Mouse (Mus musculus) liver, embryonic 11.5 days (tissue): ENCODE measurements around the gene Csk. TPM values are rescaled to one million over a fixed set of nuclear protein-coding genes. Genes with fewer than 3 reads are reported as not detected.

Experiments used
- ATAC-seq: fragments of 200-750 bp; cut with Nextera tagmentation; replicated peaks from 2 replicates; pipeline ENCODE4 v1.8.0; 2017; ENCODE audit warnings: moderate number of reproducible peaks, mild to moderate bottlenecking, moderate TSS enrichment, moderate library complexity; ENCODE audit not compliant: low FRiP score
- DNase-seq: peaks from one replicate; pipeline ENCODE4 v3.0.0-alpha.2; 2017; ENCODE audit warnings: low spot score
- H3K27ac ChIP-seq: fragments of 300-500 bp; sonication (generic); 2 replicates; pipeline ENCODE4 v1.5.1; 2014; ENCODE audit warnings: mild to moderate bottlenecking, low read depth, low read length, control low read depth
- H3K27me3 ChIP-seq: fragments of 300-500 bp; sonication (generic); replicated peaks from 2 replicates; pipeline ENCODE4 v1.6.1; 2014; ENCODE audit warnings: low read length, mixed read lengths; ENCODE audit not compliant: control insufficient read depth, insufficient read depth
- H3K36me3 ChIP-seq: fragments of 300-500 bp; sonication (generic); 2 replicates; pipeline ENCODE4 v1.6.1; 2014; ENCODE audit warnings: mild to moderate bottlenecking, low read length, moderate library complexity, mixed read lengths; ENCODE audit not compliant: control insufficient read depth, insufficient read depth
- H3K4me1 ChIP-seq: fragments of 300-500 bp; sonication (generic); replicated peaks from 2 replicates; pipeline ENCODE4 v1.6.1; 2014; ENCODE audit warnings: low read length, mixed read lengths; ENCODE audit not compliant: control insufficient read depth, insufficient read depth
- H3K4me2 ChIP-seq: fragments of 300-500 bp; sonication (generic); 2 replicates; pipeline ENCODE4 v1.6.1; 2014; ENCODE audit warnings: mild to moderate bottlenecking, control low read depth, moderate library complexity
- H3K4me3 ChIP-seq: fragments of 300-500 bp; sonication (generic); 2 replicates; pipeline ENCODE4 v1.5.1; 2014; ENCODE audit warnings: low read depth, low read length, control low read depth
- H3K9ac ChIP-seq: fragments of 300-500 bp; sonication (generic); 2 replicates; pipeline ENCODE4 v1.6.1; 2014; ENCODE audit warnings: low read depth, low read length, control low read depth
- H3K9me3 ChIP-seq: fragments of 300-500 bp; sonication (generic); 2 replicates; pipeline ENCODE4 v1.6.1; 2016; ENCODE audit warnings: low read length, inconsistent platforms, mixed read lengths; ENCODE audit not compliant: control insufficient read depth
- WGBS: fragments of 180-500 bp; shearing (Covaris S2); extraction: QIAGEN DNeasy Blood & Tissue Kit; methylation state at CpG from one replicate; pipeline ENCODE4 v1.1.7; 2014; 5-methylcytosine and 5-hydroxymethylcytosine counted together
- polyA plus RNA-seq: library from polyadenylated mRNA; unstranded; fragments of >200 nt; fragmentation: Nextera tagmentation; extraction: Ambion mirVana; gene quantifications from 2 replicates; pipeline ENCODE4 v1.2.1, GENCODE M21; 2014

Csk gene
- polyA plus RNA-seq, 1 experiment from 2014 or later: 45.2 TPM

DNA sequence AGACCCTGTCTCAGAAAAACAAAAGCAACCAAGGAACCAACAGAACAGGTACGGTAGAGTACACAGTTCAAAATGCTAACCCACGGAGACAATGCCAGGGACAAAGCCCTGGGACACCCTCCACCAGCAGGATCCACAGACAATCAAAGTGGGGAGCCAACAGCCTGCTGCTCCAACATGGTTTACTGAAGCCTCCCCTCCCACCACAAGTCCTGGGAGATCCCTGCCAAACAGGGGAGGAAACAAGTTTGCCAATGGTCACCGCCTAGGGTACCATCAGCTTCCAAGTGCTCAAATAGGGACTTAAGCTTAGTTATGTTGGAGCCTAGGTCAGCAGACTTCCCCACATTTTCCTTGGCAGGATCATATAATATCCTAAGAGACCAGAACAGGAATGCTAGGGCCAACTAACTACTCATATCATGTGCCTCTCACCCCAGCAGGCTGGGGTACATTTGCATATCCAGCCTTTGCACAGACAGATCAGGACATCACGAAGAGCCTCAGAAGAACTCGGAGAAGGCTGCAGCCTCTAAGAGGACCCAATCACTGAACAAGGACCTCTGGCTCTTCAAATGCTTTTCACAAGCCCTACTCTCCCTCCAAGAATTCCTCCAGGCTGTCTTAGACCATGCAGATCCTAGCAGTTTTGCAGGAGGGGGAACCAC, 13.6 kb downstream of the Csk start:
- Histone ChIP-seq H3K9me3 (no peaks in the 10 kb centered on the region), H3K27ac (peak overlapping the region; percentile 87), H3K36me3 (peaks cover 4% of the 10 kb centered on the region; the same call in 1 of the 2 replicates), H3K9ac (peak overlapping the region; percentile 57), H3K4me1 (peaks cover 76% of the 10 kb centered on the region), H3K4me2 (peak overlapping the region; percentile 73), H3K4me3 (peak overlapping the region; percentile 38), H3K27me3 (no peaks in the 10 kb centered on the region)
- DNase-seq (no peak), ATAC-seq (no peak)
- 62% methylated on average over 5 of the region's 5 CpGs for whole genome bisulfite sequencing

- Histone ChIP-seq H3K4me3 (peak overlapping the region; percentile 3), H3K27ac (peak overlapping the region; percentile 87), H3K4me1 (peaks cover 77% of the 10 kb centered on the region), H3K4me2 (peak overlapping the region; percentile 73), H3K36me3 (peaks cover 4% of the 10 kb centered on the region; the same call in 1 of the 2 replicates), H3K27me3 (no peaks in the 10 kb centered on the region), H3K9me3 (no peaks in the 10 kb centered on the region), H3K9ac (peak overlapping the region; percentile 57)
- WGBS: 26% methylated on average over 8 of the region's 8 CpGs
- no peak for DNase-seq
- peak; percentile 83 for ATAC-seq
Observed at GRCm38 (mm10) chr9:57638651-57639459, 14.6 kb downstream of the Csk start.

GRCm38 (mm10) chr9:57637741-57638322, 15.6 kb downstream of the Csk start:
- H3K27ac ChIP-seq: peak overlapping the region; percentile 87; the same call in 1 of the 2 replicates
- 29% methylated on average over 6 of the region's 6 CpGs for WGBS
- ATAC-seq (no peak), DNase-seq (no peak)
- no peaks in the 10 kb centered on the region for H3K9me3 ChIP-seq
- H3K4me3 ChIP-seq: peak overlapping the region; percentile 5; the same call in 1 of the 2 replicates
- H3K36me3 ChIP-seq: peaks cover 4% of the 10 kb centered on the region; the same call in 1 of the 2 replicates
- peaks cover 69% of the 10 kb centered on the region for H3K4me1 ChIP-seq
- H3K4me2 ChIP-seq: peak overlapping the region; percentile 73
- peak overlapping the region; percentile 57 for H3K9ac ChIP-seq
- no peaks in the 10 kb centered on the region for H3K27me3 ChIP-seq

DNA sequence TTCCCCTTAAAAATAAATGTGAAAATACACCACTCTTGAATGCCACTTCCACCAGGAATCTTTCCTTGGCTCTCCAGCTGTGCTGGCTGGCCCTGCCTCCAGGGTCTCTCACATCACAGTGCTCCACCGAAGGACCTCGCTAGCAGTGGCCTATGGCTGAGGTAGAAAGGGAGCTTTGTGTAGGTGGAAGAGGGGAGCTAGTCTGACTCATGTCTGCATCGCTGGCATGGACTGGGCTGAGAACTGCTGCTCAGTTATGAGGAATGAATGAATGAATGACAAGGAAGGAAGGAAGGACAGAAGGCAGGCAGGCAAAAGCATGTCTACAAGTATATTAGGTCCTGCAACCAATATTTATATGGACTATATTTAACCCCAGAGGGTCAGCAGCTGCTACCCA, 16.2 kb downstream of the Csk start:
- Histone ChIP-seq H3K36me3 (peaks cover 4% of the 10 kb centered on the region; the same call in 1 of the 2 replicates), H3K9ac (peak overlapping the region; percentile 48; the same call in 1 of the 2 replicates), H3K4me3 (0 out of 2 replicates have a peak overlapping the region, but pooled peaks have one; percentile 5), H3K4me1 (peaks cover 63% of the 10 kb centered on the region), H3K27me3 (no peaks in the 10 kb centered on the region), H3K27ac (peak overlapping the region; percentile 87; the same call in 1 of the 2 replicates), H3K4me2 (peak overlapping the region; percentile 73), H3K9me3 (no peaks in the 10 kb centered on the region)
- ATAC-seq: no peak
- no peak for DNase-seq
- WGBS: 63% methylated on average over 3 of the region's 3 CpGs

- Histone ChIP-seq H3K27ac (no peak overlapping the region), H3K4me1 (peaks cover 27% of the 10 kb centered on the region), H3K36me3 (peaks cover 30% of the 10 kb centered on the region), H3K4me2 (no peak overlapping the region), H3K9ac (no peak overlapping the region), H3K27me3 (no peaks in the 10 kb centered on the region), H3K9me3 (no peaks in the 10 kb centered on the region), H3K4me3 (no peak overlapping the region)
- DNase-seq (no peak), ATAC-seq (no peak)
- 38% methylated on average over 4 of the region's 4 CpGs for WGBS
Observed at GRCm38 (mm10) chr9:57633481-57634024, 19.9 kb downstream of the Csk start.

DNA sequence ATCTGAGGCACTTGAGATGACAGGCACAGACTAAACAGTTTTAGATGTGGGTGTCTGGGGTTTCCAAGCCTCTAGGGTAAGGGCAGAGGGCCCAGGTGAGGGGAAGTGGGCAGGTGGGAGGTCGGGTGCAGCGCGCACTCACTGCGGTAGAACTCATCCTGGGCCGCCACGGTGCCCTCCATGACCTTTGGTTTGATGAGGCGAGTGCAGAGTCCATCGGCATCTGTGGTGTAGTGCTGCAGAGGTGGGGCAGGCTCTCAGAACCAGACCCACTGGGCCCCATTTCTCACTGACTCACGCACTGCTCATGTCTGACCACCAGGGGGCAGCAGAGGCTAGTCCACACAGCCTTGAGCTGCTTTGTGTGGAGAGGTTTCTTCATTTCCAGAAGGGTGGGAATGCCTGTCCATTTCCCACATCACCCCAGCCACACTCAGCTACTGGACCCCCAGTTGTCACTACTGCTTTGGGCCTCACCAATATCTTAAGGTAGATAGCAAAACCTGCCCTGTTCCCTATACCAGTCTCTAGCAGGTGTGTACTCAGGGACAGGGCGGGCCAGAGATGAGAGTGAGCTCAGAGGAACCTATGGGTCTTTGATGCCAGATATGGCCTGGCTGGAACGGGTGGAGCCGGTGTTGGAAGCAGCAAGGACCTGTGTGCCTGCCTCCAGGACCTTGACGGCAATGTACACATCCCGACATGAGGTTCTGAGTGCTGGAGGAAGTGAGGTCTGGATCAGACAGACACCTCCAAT, 24.1 kb downstream of the Csk start:
- Histone ChIP-seq H3K4me2 (no peak overlapping the region), H3K4me1 (peaks cover 7% of the 10 kb centered on the region), H3K4me3 (no peak overlapping the region), H3K27me3 (no peaks in the 10 kb centered on the region), H3K9ac (no peak overlapping the region), H3K9me3 (no peaks in the 10 kb centered on the region), H3K36me3 (peaks cover 56% of the 10 kb centered on the region), H3K27ac (no peak overlapping the region)
- ATAC-seq (peak; percentile 64), DNase-seq (peak; percentile 82)
- 68% methylated on average over 14 of the region's 14 CpGs for WGBS

DNA sequence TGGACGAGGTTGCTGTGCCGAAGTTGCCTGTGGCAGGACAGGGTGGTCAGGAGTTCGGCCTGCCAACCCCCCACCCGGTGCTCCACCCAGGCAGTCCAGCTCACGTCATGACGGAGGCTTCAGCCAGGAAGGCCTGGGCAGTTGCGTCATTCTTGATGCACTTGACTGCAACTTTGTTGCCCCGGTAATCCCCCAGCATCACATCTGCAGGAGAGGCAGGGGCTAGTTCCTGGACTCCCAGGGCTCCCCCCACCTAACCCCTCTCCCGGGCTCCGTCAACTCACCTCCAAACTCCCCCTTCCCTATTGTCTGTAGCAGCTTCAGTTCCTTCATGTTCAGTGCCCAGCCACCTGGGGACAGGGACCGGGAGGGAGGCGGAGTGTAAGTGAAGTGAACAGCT, 24.7 kb downstream of the Csk start:
- no peak for ATAC-seq
- WGBS: 91% methylated on average over 12 of the region's 12 CpGs
- H3K36me3 ChIP-seq: peaks cover 56% of the 10 kb centered on the region

GRCm38 (mm10) chr9:57627892-57628291, 25.5 kb downstream of the Csk start:
- DNase-seq: no peak
- Histone ChIP-seq H3K27me3 (no peaks in the 10 kb centered on the region), H3K9ac (no peak overlapping the region), H3K9me3 (no peaks in the 10 kb centered on the region), H3K36me3 (peaks cover 56% of the 10 kb centered on the region), H3K27ac (no peak overlapping the region), H3K4me1 (no peaks in the 10 kb centered on the region), H3K4me3 (no peak overlapping the region), H3K4me2 (no peak overlapping the region)
- no peak for ATAC-seq
- WGBS: 91% methylated on average over 11 of the region's 11 CpGs

More for the DNA sequence above, 24.7 kb downstream of the Csk start:
- Histone ChIP-seq H3K9ac (no peak overlapping the region), H3K27ac (no peak overlapping the region), H3K27me3 (no peaks in the 10 kb centered on the region), H3K4me1 (peaks cover 3% of the 10 kb centered on the region; the same call in 1 of the 2 replicates), H3K4me3 (no peak overlapping the region), H3K4me2 (no peak overlapping the region), H3K9me3 (no peaks in the 10 kb centered on the region)
- no peak for DNase-seq
